Mouse (Mus musculus): ENCODE data around the gene Ddit4l.
"Not testable (repeated sequence)": the region's sequence is repeated elsewhere in the genome, so short reads cannot be mapped to it uniquely, and the experiment has no call there.

Ddit4l gene

GRCm38 (mm10) chr3:137647427-137648100 lies 26.2 kb downstream of the Ddit4l start:
- no peak for DNase-seq (ENCODE audit: low read depth, low spot score)

- no peak for DNase-seq (ENCODE audit: low read depth, low spot score)
Observed at GRCm38 (mm10) chr3:137649112-137649511, 27.7 kb downstream of the Ddit4l start.

GRCm38 (mm10) chr3:137652853-137653252 lies 31.4 kb downstream of the Ddit4l start:
- no peak for DNase-seq (ENCODE audit: low read depth, low spot score)

GRCm38 (mm10) chr3:137671224-137671623 lies 49.8 kb downstream of the Ddit4l start, which contains the start of gene Gm21962:
Gene Gm21962, plus strand, starts transcription at chr3:137671524.
- DNase-seq (ENCODE audit: low read depth, low spot score) = not testable (repeated sequence)
